Mouse (Mus musculus) embryonic fibroblast, embryonic 13.5 days (primary cell): ENCODE measurements around the gene Spata2l. TPM values are rescaled to one million over a fixed set of nuclear protein-coding genes. Genes with fewer than 3 reads are reported as not detected.

ENCODE experiments used
- H3K27ac ChIP-seq: 2 replicates; pipeline ENCODE4 v1.5.1; 2012; ENCODE audit warnings: low read length, control low read depth, inconsistent platforms; ENCODE audit not compliant: insufficient read depth
- H3K4me1 ChIP-seq: 2 replicates; pipeline ENCODE4 v1.6.1; 2011; ENCODE audit warnings: low read length; ENCODE audit not compliant: control insufficient read depth, insufficient read depth
- H3K4me3 ChIP-seq: 2 replicates; pipeline ENCODE4 v1.5.1; 2011; ENCODE audit warnings: mild to moderate bottlenecking, control low read depth, low read length; ENCODE audit not compliant: insufficient read depth
- CTCF ChIP-seq: IDR thresholded peaks from 2 replicates; pipeline ENCODE4 v1.5.1; 2011; ENCODE audit warnings: mild to moderate bottlenecking, control low read depth, low read length, moderate library complexity, borderline replicate concordance; ENCODE audit not compliant: insufficient read depth
- POLR2A ChIP-seq: IDR thresholded peaks from 2 replicates; pipeline ENCODE4 v1.6.1; 2011; ENCODE audit warnings: low read depth, mild to moderate bottlenecking, control low read depth, low read length, moderate library complexity
- polyA plus RNA-seq: library from polyadenylated mRNA; stranded (reverse); fragments of >200 nt; gene quantifications from 2 replicates; pipeline ENCODE4 v1.2.4, GENCODE M21; 2011; ENCODE audit warnings: low read depth; ENCODE audit not compliant: missing spikeins, insufficient read length

Gene Spata2l
- polyA plus RNA-seq, 1 experiment: 1.5 TPM

DNA sequence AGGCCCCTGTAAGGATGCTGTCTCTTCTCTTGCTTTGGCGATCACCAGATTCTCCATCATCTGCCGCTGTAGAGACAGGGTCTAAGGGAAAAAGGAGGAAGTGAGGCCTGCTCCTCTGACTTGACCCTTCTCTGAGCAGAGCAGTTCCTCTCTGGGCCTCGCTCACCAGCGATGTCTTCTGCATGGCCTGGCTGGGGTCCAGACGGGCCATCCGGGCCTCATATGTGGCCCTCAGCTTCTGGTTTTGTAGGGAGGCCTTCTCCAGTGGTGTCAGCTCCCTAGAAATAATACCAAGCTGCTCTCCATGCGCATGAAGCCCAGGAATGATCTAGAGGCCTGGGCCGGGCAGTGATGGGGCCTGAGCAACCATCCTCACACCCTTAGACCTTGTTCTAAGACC, 12.6 kb upstream of the Spata2l start:
- TF ChIP-seq POLR2A (no peak), CTCF (no peak)
- no peak overlapping the region for H3K4me3 ChIP-seq
- H3K4me1 ChIP-seq: 0 out of 2 replicates have a peak, but pooled peaks cover 5% of the 10 kb centered on the region
- H3K27ac ChIP-seq: no peak overlapping the region

- Histone ChIP-seq H3K4me1 (no peaks in the 10 kb centered on the region), H3K27ac (no peak overlapping the region), H3K4me3 (no peak overlapping the region)
- TF ChIP-seq CTCF: no peak
- TF ChIP-seq POLR2A: no peak
Measured at GRCm38 (mm10) chr8:123247748-123248147, 11.7 kb upstream of the Spata2l start.

- no peaks in the 10 kb centered on the region for H3K4me1 ChIP-seq
- H3K4me3 ChIP-seq: no peak overlapping the region
- no peak overlapping the region for H3K27ac ChIP-seq
- no peak for TF ChIP-seq POLR2A
- no peak for TF ChIP-seq CTCF
Measured at GRCm38 (mm10) chr8:123245543-123245942, 9.5 kb upstream of the Spata2l start.

DNA sequence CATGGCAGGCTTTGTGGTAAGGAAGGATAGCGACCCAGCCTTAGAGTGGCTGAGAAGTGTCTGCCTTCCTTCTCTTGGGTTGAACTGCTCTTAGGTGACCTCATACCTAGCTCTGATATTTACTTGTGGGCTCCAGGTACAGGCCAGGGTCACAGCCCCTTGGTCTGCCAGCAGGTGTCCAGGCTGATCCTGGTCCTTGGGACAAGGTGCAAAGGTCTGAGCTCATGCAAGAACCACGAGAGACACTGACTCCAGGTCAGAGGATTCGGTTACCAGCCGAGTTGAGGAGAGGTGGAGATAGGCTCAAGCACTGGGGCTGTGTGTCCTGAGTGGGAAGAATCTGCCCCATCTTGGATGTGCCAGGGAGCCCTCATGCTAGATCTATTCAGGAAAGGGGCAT, 8.3 kb upstream of the Spata2l start:
- TF ChIP-seq CTCF: no peak
- TF ChIP-seq POLR2A: no peak
- no peak overlapping the region for H3K27ac ChIP-seq
- H3K4me1 ChIP-seq: no peaks in the 10 kb centered on the region
- H3K4me3 ChIP-seq: no peak overlapping the region

DNA sequence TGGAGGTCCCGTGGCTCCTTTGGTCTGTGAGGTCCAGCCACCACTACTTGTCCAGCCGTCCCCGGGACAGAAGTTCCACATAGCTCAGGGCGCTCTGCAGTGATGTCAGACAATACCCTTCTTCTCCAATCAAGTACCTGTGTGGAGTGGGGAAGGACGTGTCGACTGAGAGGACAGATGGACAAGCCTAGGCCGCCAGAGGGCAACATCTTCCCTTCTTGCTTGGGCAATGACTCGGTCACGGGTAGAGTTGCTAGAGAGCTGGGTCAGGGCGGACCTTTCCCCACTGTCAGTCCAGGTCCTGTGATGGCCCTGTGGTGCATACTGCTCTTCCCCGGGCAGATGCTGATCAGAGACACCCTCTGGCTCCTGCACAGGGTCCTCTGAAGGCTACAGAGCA, 7.0 kb upstream of the Spata2l start:
- Histone ChIP-seq H3K4me1 (no peaks in the 10 kb centered on the region), H3K4me3 (no peak overlapping the region), H3K27ac (no peak overlapping the region)
- TF ChIP-seq CTCF (peak; percentile 38; the same call in 1 of the 2 replicates), POLR2A (no peak)

GRCm38 (mm10) chr8:123242107-123242923, 6.3 kb upstream of the Spata2l start:
- no peak overlapping the region for H3K4me3 ChIP-seq
- no peak overlapping the region for H3K27ac ChIP-seq
- no peaks in the 10 kb centered on the region for H3K4me1 ChIP-seq
- no peak for TF ChIP-seq POLR2A
- TF ChIP-seq CTCF: no peak

DNA sequence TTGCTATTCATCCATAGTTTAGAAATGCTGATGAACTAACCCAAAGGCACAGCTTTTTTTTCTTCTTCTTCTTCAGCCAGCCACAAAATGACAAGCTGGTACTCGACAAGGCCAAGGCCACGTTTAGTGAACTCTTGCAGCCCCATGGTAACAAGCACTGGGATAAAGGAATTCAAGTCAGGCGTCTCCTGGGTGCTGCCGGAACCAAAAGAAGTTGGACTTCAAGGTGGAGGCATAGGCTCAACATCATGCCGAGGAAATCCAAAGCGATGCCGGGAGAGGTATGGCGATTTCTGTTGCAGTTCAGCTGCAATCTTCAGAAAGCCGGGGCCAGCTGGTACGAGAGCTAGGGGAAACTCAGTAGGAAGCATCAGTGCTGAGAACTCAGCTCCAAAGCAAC, 3.4 kb upstream of the Spata2l start:
- H3K27ac ChIP-seq: no peak overlapping the region
- no peak overlapping the region for H3K4me3 ChIP-seq
- H3K4me1 ChIP-seq: peaks cover 4% of the 10 kb centered on the region; the same call in 1 of the 2 replicates
- TF ChIP-seq POLR2A (no peak), CTCF (no peak)

DNA sequence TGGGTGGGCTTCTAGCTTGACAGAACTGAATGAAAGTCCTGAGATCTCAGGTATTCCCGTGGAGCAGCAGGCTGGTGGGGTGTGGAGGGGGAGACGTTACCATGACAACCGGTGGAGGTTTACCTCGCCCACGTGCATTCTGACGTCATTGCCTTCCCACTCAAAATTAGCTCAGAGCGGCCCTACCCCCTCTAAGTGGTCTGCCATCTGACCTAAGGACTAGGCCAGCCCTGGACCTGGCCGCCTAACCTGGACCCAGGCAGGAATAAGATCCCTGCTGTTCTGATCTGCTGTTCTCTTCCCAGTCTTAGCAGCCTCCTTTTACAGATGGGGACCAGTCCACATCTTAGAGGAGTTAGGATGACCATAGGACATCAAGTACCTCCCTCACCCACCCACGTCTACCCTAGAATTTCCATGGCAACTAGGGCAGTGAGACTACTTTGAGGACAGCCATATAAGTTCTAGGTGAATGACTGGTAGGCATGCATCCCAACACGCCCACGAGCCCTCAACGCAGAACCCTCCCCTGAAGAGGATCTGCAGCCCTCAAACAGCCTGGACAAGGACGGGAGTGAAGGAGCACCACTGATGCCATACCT, 1.0 kb downstream of the Spata2l start:
- peaks cover 4% of the 10 kb centered on the region; the same call in 1 of the 2 replicates for H3K4me1 ChIP-seq
- no peak overlapping the region for H3K27ac ChIP-seq
- TF ChIP-seq POLR2A: peak; percentile 28; the same call in 1 of the 2 replicates
- TF ChIP-seq CTCF: no peak
- peak overlapping the region; percentile 63; the same call in 1 of the 2 replicates for H3K4me3 ChIP-seq

DNA sequence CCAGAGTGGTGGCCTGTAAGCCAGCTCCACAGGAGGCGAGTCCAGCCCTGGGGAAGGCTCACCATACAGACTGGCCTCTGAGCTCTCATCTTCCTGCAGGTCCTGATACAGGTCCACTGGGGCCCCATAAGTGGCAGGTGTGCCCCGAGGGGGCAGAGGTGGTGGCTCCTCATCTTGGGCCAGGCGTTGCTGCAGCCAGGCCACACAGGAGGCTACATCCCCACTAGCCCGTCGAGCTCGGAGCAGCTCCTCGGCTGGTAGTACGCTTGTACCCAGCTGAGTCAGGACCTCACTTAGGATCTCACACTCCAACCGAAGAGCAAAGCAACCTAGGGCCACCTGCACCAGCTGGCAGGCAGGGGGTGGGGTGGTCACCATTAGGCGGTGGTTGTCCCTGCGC, 2.3 kb downstream of the Spata2l start:
- no peak for TF ChIP-seq CTCF
- TF ChIP-seq POLR2A: no peak
- Histone ChIP-seq H3K4me3 (no peak overlapping the region), H3K27ac (no peak overlapping the region), H3K4me1 (peaks cover 4% of the 10 kb centered on the region; the same call in 1 of the 2 replicates)

- TF ChIP-seq POLR2A: 0 out of 2 replicates have a peak, but pooled peaks have one; percentile 1
- TF ChIP-seq CTCF: no peak
- Histone ChIP-seq H3K27ac (no peak overlapping the region), H3K4me1 (peaks cover 4% of the 10 kb centered on the region; the same call in 1 of the 2 replicates), H3K4me3 (no peak overlapping the region)
Measured at GRCm38 (mm10) chr8:123233300-123233699, 2.7 kb downstream of the Spata2l start.
